Mouse (Mus musculus) activated CD4-positive, CD25-positive, alpha-beta regulatory T cell, adult 4 months (primary cell): ENCODE data around the gene Catsper1. TPM values are rescaled to one million over a fixed set of nuclear protein-coding genes. Genes with fewer than 3 reads are reported as not detected.
A peak's percentile ranks its signal among the peaks of the same experiment; 100 is the strongest.
"Not testable (repeated sequence)": the region's sequence is repeated elsewhere in the genome, so short reads cannot be mapped to it uniquely, and the experiment has no call there.

Experiments used
- ATAC-seq: one replicate; pipeline ENCODE4 v1.8.0; 2017
- polyA plus RNA-seq, 2 experiments: library from polyadenylated mRNA; unstranded; fragments of 100-300 nt; shearing (Covaris generic); gene quantifications; one replicate each; pipeline ENCODE4 v1.2.1; 2017

Catsper1 gene
- polyA plus RNA-seq, result not detected

DNA sequence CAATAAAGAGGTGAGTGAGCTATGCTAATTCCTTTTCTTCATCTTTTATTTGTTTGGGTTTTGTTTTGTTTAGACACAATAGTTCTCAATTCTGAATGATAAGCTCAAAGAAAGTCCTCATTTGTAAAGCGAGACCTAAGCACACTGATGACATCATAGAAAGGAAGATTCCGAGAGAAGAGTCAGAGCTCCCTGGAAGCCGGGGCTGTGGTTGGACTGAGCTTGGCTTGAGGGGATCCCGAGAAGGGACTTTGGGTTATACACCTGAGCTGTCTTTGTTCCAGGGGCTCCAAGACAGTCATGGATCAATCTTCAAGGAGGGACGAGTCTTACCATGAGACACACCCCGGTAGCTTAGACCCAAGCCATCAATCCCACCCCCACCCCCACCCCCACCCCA lies at the start of gene Catsper1:
Gene Catsper1 (plus strand): TSS at position 301 of the 400 bp plus-strand sequence.
- ATAC-seq, result no peak

DNA sequence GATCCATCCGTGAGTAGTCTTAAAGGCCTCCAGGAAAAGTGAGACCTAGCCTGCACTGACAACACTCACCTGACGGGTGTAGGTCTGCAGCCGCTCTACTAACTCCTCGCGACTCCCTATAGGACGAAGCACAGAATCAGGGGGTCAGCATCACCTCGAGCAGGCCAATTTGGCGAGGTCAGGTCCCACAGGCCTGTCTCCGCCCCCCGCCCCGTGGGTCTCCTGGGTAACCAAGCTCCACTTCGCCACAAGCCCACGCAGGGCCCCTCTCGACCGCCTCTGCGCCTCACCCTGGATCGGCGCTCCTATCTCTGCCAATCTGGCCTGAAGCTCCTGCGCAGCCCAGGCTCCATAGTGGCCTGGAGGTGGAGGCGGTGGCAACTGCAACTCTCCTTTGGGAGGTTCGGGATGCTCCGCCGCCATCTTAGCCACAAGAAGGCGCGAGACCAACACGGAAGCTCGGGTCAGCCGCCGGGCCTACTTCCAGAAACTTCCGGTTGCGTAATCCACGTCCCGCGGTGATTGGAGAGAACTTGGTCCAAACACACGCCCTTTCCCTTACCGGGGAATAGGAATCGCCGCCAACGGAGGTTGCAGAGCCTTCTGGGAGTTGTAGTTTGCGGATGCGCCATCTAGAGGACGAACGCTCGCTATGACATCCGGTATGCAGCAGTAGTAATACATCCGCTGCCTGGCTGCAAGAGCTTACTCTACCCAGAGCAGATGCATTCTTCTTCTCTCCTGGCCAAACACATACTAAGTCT lies 40.4 kb upstream of the Catsper1 start, which contains the start of gene Sf3b2:
Gene Sf3b2 (minus strand): TSS at position 484 of the 764 bp plus-strand sequence.
- peak; percentile 97 for ATAC-seq

DNA sequence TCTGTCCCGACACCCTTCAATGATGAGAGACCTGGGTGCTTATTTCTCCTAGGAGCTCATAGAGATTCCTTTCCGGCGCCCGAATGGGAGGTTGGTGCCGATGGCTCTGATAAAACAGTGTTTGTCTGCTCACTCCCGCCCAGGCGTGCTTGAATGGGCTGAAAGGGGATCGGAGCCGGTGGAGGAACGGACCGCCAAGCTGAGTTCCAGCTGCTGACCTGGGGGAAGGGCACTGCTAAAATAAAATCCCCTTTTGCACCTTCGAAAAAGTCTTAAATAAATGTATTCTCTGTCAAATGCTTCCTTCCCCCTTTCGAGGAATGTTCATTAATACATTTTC lies 39.8 kb upstream of the Catsper1 start:
- ATAC-seq, result peak; percentile 3

DNA sequence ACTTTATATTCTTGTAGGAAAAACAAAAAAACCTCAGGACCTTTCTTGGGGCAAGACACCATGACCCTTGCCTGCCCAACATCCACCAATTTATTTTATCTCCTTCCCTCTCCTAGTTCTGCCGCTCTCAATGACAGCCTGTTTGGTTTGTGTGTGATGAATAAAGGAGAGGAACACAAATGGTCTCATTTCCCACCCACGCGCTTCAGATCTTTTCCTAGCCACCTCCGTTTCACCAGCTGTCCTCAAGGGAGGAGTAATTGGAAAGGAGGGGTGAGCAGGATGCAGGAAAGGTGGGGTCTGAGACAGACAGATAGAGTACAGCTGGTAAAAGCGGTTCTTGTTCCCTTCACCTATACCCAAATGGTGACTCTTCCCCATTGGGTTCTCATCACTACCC lies 38.9 kb upstream of the Catsper1 start:
- no peak for ATAC-seq

DNA sequence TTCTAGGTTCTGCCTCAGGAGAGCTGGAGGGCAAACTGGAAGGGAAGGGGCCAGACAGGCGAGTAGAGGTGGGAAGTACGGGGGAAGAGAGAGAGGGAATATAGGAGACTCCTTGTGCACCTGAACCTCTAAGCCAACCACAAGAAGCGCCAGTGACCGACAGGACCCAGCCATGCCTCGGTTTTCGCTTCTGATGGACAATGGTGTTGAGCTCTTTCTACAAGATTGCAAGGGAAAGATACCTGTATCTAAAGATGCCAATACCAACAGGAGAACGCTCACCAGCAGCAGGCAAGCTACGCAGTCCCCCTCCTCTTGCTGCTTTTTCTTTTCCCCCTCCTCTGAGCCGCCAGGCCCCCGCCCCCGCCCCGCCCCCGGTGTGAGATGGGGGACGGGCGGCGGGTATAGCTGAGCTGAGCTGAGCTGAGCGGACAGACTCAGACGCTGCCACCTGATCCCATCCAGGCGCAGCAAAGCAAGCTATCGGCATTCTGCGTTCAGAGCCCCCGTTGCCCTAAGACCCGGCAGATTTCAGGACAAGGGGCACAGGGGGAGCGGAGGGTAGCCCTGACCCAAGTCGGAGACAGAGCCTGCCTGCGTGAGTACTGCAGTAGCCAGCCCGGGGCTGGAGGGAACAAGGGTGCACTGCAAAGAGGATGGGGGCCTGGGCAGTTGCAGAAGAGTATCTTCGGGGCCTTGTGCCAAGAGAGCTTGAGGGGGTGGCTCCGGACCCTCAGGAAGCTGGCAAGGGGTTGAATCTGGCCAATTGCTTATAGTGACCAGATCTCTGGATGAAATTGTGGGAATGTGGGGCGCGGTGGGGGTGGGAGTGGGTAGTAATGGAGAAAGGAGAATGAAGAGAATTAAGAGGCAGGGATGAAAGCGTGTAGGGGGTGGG lies 37.4 kb upstream of the Catsper1 start, which contains the start of gene Gal3st3:
Gene Gal3st3 (plus strand): TSS at position 429 of the 898 bp plus-strand sequence.
- ATAC-seq, result no peak

DNA sequence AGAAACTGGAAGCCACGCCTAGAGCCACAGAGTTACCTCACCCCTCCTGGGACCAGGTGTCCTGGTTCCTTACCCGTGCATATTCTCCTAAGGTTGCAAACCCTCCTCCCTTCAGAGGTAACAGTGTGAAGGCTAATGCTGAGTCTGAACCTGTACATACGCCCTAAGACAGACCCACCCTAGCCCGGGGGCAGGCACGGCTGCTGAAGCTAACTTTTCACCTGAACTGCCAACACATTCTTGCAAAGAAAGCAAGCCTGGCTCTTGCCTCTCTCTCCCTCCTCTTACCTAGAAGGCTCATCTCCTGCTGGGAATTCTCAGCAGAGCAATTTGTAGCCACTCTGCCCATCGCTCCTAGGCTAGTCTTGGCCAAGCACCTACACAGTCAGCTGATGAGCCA lies 35.0 kb upstream of the Catsper1 start:
- ATAC-seq, result no peak

DNA sequence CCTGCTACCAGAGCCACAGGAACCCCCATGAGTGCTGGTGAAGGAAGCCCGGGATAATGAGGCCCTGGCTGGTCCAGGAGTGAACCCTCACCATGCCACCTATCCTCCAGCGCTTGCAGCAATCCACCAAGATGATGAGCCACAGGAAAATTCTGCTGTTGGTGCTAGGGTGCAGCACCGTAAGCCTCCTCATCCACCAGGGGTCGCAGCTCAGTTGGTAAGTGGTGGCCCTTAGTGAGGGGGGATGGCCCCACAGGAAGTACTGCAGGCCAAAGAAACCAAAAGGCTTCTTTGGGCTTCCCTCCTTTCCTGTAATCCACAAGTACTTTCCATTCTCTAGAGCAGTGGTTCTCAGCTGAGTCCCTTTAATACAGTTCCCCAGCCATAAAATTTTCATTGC lies 33.1 kb upstream of the Catsper1 start:
- peak; percentile 65 for ATAC-seq

DNA sequence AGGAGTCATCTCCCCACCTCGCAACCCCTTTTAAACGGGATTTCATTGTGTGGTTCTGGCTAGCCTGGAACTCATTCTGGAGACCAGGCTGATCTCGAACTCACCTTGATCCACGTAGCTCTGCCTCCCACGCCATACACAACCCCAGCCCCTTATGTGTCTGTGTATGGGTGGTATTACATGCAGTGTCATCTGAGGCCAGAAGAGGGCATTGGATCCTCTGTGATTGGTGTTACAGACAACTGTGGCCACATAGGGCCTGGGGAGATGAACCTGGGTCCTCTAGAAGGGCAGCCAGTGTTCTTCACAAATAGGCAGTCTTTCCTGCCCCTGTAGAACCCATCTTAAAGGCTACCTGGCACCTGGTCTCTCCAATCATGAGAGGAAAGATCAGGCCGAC lies 29.3 kb upstream of the Catsper1 start:
- no peak for ATAC-seq

DNA sequence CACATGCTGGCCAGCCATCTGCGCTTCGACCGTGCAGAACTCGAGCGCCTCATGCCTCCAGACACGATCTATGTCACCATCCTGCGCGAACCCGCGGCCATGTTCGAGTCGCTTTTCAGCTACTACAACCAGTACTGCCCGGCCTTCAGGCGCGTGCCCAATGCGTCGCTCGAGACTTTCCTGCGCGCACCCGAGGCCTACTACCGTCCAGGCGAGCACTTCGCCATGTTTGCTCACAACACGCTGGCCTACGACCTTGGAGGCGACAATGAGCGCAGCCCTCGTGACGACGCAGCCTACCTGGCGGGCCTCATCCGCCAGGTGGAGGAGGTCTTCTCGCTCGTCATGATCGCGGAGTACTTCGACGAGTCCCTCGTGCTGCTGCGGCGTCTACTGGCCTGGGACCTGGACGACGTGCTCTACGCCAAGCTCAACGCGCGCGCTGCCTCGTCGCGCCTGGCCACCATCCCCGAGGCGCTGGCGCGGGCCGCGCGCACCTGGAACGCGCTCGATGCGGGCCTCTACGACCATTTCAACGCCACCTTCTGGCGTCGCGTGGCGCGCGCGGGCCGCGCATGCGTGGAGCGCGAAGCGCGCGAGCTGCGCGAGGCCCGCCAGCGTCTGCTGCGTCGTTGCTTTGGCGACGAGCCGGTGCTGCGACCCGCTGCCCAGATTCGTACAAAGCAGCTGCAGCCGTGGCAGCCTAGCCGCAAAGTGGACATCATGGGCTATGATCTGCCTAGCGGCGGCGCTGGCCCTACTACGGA lies 28.4 kb upstream of the Catsper1 start:
- no peak for ATAC-seq

DNA sequence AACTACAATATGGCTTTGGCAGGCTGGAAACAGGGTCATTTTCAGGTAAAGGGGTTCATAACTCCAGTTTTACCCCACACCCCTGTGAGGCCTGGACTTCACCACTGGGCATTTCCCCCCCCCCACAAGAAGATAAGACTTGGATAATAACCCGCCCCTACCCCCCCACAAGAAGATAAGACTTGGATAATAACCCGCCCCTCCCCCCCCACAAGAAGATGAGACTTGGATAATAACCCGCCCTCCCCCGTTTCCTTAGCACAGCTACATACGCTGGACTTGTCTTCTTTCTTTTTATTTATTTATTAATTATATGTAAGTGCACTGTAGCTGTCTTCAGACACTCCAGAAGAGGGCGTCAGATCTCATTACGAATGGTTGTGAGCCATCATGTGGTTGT lies 26.5 kb upstream of the Catsper1 start:
- no peak for ATAC-seq

DNA sequence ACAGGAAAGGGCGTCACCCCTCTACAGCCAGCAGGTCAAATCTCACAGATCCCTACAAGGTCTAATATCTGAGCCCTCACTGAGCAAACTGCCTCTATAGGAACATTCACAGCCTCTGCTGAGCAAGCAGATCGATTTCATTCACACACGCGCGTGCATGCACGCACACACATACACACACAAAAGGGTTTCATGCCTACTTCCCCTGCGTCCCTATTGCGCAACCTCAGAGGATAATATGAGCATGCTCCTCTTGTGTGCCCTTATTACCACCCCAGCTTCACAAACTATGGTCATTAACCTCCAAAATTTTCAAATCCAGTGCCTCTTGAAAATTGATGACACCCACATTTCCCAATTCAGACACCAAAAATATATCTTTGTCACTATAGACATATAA lies 22.4 kb upstream of the Catsper1 start:
- no peak for ATAC-seq

DNA sequence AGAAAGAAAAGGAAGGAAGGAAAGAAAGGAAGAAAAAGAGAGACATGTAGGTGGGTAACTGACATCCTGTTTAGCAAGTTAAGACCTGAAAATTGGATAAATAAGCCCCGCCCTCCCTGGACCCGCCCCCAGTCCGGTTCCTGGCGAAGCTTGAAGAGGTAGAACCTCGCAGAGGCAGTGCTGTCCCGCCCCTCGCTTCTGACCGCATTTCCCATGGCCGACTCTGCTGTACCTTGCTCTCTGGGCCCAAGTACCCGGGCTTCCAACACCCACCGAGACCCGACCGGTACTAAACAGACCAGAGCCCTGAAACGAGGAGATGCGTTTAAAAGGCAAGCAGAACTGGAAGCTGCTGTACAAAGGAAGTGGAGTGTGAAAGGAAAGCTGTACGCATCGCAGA lies 11.7 kb upstream of the Catsper1 start:
- ATAC-seq, result peak; percentile 19

DNA sequence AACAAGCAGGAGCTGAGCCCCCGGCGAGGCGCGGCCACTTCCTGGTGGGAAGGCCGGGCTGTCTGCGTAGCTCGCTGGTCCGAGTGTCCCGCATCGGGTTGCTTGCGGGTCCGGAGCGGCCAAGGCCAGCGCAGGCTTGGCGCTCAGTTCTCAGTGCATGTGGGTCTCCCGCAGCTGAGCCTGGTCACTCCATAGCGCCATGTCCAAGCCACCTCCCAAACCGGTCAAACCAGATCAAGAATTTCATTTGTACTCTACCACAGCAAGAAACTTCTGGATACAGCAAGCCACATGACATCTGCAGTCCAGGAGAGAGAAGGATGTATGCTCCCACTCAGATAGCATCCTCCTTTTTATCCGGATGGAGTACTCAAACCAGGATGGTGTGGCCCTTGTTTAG lies 7.6 kb upstream of the Catsper1 start:
- ATAC-seq, result no peak

DNA sequence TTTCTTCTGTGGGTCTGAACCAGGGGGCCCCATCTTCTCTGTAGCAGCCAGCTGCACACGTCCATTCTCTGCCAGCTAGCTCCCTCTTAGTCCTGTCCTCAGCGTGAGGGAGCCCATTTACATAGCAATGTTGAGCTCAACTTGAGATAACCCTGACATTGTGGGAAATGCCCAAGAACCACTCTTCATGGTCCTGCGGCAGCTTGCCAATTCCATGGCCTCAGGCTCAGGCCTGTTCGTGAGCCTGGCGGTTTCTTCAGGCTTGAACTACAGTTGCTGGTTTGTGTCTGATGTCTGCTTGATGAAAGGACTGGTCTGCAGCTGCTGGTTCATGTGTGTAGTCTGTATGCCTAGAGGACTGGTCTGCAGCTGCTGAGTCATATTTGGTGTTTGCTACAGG lies 800 bp upstream of the Catsper1 start:
- no peak for ATAC-seq

DNA sequence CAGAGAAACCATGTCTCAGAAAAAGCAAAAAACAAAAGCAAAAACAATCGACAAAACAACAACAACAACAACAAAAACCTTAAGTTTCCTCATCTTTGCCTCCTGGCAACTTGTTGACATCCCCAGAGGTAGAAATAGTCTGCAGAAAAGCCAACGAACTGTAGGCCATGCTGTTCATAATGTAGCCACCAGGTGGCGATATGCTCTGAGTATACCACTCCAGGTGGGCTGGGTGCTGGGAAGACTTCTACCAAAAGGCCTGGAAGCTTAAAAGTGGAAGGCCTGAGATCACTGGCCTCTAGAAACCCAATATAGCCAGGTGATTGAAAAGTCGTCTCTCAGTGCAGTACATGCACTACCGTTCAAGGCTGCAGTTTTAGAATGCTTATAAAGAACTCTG lies 2.4 kb downstream of the Catsper1 start:
- ATAC-seq, result no peak

DNA sequence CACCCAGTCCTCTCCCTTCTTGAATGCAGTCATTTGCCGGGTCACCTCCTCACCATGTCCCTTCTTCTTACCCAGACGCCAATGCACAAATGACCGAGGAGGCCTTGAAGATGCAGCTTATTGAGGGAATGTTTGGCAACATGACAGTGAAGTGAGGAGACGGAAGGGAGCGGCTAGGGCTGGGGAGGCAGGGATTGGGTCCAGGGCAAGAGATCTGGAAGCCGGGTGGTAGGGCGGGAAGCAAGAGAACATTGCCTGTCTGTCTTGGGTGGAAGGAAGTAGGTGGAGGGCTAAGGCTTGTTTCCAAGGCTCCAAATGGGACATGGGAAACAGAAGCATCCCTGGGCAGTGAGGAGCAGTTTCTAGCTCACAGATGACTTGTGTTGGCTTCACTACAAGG lies 5.8 kb downstream of the Catsper1 start:
- no peak for ATAC-seq

DNA sequence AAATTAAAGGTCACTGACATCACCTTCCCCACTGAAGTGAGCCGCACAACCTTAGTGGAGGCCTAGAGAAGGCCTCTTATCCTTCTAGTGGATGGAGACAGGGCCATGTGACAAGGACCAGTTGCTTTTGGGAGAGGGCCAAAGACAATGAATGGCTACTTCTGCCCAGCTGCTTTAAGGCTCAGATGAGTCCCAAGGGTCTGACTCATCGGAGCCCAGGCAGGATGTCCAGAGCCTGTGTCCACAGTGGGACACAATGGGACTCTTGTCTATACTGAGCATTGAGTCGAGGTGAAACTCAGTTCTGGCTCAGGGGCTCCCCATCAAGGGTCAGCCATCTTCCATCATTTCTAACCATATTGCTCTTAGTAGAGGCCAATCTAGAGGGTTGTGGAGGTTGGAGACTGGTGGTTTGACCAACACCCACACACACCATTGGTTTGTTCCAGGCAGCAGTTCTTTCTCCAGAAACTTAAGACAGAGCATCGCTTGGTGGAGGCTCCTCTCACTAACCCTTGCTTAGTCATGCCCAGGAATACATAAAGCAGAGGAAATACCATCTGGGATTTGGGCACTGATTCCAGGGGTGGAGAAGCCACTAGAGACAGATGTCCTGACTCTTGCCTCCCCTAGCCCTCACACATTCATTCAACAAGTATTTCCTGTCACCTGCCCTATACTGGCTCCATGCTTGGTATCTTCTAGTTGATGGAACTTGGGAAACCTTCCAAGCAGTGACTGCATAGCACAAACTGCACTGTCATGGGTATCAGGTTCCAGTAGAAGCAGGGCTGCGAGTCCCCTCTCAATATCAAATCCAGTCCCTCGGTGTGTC lies 10.0 kb downstream of the Catsper1 start:
- ATAC-seq, result no peak

DNA sequence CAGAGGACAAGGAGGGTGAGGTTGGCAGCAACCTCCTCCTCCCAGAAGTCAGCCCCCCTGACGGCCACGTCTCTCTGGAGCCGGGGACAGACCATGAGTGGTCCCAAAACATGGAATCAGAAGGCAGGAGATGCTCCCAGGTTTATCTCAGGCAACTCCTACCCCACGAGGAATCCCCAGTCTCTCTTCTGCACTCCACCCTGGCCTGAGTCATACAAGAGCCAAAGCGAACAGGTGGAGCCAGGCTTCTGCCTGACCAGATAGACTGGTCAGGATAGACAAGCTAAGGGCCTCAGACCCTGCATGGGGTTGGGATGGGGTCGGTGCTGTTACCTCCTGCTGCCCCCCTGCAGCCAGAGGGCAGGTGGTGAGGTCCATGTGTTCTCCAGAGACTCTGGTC lies 12.5 kb downstream of the Catsper1 start:
- no peak for ATAC-seq

DNA sequence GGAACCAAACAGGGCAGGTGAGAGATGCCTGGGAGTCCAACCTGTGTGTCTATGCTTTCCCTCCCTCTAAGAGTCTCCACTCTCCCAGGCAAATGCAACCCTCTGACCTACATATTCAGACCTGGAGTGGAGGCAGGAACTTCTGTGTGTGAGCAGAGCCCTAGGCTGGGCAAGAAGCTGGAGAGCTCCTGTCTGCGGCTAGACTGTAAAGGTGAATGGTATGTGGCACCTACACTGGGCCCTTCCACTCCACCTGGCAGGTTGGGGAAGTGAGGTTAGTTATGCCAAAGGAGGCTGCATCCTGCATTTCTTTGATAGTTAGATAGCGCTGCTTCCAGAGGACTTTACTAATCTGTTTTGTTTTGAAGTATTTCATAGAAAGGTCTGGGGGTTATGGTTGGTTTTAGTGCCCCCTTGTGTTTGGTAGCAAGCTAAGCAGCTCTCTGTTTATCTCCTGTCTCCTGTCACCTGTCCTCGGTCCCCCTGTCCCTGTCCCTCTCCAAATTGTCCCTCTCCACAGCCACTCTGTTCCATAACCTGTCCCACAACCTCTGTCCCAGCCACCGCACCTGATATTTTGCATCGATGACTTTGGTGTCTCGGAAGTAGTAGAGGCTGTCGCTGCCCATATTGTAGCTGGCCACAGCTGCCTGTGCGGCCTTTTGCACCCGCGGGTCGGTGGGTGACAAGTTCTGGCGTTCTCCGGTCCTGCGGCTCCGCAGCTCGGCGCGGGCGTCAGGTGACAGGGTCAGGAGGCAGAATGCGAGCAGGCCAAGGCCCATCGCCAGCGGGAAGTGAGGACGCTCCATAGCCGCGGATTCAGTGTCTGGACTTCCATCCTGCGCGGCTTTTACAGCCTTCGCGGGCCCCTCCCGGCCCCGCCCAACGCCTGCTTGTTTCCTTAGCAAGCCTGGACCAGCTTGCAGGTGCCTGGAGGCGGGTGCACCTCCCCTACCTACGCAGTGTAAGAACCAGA lies 13.3 kb downstream of the Catsper1 start:
- peak; percentile 65 for ATAC-seq

DNA sequence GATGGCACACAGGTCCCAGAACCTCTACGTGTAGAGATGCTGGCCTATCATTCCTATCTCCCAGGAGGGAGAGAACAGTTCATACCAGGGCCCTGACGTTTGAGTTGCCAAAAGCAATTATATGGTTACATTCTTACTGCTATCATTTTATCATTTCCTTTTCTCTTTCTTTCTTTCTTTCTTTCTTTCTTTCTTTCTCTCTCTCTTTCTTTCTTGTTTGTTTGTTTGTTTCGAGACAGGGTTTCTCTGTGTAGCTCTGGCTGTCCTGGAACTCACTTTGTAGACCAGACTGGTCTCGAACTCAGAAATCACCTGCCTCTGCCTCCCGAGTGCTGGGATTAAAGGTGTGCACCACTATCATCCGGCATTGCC lies 13.9 kb downstream of the Catsper1 start, which contains the start of gene Cst6:
Gene Cst6 (minus strand): TSS at position 73 of the 372 bp plus-strand sequence.
- not testable (repeated sequence) for ATAC-seq

DNA sequence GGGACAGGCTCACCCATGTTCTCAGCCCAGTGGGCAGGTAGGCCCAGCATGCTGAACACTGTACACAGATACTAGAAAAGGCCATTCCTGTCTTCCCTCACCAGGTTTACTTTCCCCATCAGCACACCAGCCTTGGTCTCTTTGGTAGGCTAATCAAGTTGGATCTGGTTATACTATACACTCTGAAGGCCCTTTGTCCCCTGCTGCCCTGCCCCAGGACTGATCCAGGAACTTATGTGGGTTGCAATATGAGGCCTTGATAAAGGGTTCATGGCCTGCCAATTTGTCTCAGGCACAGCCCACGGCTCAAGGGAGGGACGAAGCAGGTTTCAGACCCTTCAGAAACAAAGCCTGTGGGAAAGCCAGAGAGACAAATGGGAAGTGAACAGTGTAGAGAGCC lies 18.1 kb downstream of the Catsper1 start:
- ATAC-seq, result no peak
